Mouse (Mus musculus): ENCODE results near the gene Mrpl43.

DNA sequence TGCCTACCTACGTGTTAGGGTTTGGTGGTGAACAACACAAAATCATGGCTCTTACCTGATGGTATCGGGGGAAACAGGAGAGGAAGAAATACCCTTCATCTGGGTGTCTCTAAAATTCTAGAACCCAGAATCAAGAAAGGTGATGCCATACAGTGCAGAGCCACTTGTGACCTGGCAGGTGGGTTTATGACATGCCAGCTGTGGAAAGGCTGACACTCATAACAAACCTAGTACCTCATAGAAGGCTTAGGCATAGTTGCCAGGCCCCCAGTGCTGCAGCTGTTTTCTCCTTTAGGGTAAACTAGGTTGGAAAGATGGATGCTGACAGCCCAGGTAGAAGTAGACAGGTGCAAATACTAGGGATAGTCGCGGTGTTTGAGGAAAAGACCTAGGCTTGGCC, 21.8 kb downstream of the Mrpl43 start:
- no peak for TF ChIP-seq CTCF (IDR thresholded peaks at IDR 0.05)
- TF ChIP-seq EP300 (IDR thresholded peaks at IDR 0.05; ENCODE audit: insufficient read depth, low read depth, low read length) = no peak

All from heart, adult 2 months (tissue).